Mouse (Mus musculus): ENCODE results near the gene Mas1.

DNA sequence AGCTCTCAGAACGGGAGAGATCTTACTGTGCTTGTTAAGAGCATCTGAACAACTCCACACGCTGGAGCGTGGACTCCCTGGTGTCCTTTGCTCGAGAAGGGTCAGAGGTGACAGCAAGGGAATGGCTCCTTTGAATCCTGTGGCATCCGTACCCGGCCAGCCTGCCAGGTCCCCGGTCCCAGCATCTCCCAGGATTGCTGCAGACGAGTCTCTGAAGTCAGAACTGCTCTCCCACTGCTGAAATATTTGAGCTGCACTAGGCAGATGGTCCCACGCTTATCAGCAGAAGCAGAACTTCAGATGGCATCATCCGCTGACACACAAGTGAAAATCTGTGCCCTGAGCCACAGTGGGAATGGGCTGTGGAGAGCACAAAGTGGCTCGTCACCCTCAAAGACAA, 16.3 kb downstream of the Mas1 start:
- TF ChIP-seq POLR2A (IDR thresholded peaks at IDR 0.05; ENCODE audit: borderline replicate concordance, extremely low read depth, insufficient read depth, insufficient read length, poor library complexity, severe bottlenecking) (no peak), CTCF (IDR thresholded peaks at IDR 0.05; ENCODE audit: borderline replicate concordance, extremely low read depth, insufficient read depth, insufficient read length) (no peak)
